Mouse (Mus musculus): ENCODE results near the gene Cacna1d.

- TF ChIP-seq POLR2A (IDR thresholded peaks at IDR 0.05; ENCODE audit: borderline replicate concordance, low read depth, low read length) = no peak
- TF ChIP-seq CTCF (IDR thresholded peaks at IDR 0.05; ENCODE audit: low read depth, low read length) = no peak
Observed at GRCm38 (mm10) chr14:30248811-30249210, 242.4 kb downstream of the Cacna1d start.
